Mouse (Mus musculus) erythroblast, embryonic 14.5 days (primary cell): Measurements from ENCODE around the gene Cdk5r1.

Experiments
- GATA1 ChIP-seq: IDR thresholded peaks from 2 replicates; pipeline ENCODE4 v1.6.1; 2012; ENCODE audit warnings: low read length, inconsistent platforms, mixed read lengths
- TAL1 ChIP-seq: IDR thresholded peaks from 3 replicates; pipeline ENCODE4 v1.6.1; 2012; ENCODE audit warnings: low read length, inconsistent platforms, mixed read lengths

DNA sequence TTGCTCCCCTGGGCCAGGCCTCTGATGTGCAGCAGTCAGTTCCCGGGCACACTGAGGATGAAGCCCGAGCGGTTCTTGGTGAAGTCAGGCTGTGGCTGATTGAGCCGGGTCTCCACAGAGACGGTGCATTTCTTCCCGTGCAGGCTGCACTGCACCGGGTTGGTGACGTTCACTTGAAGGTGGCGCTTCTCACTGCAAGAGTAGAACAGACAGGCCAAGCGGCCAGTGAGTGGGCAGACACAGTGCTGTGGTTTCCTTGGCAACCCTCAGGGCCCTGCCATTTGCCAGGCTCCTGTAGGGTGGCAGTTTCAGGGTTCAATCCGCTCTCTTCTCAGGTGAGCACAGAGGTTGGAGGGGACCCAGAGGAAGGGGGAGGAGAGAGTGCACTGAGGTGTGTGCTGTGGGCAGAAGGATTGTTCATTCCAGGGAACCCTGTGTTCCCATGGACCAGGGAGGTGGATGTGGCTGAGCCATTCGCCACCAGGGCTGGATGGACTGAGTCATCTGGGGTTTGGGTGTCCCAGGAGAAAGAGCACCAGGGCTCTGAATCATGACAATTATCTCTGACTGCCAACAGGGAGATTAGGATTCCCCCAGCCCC lies 7.5 kb downstream of the Cdk5r1 start:
- TF ChIP-seq GATA1 (no peak), TAL1 (no peak)
